Mouse (Mus musculus) v-Abl transformed pro-B cells (cell line): ENCODE data around the gene Olfr92.

Experiments used
- in situ Hi-C, 2 experiments: fragments of 400-800 bp; cut with MboI; formaldehyde crosslinking; loops; one replicate each; pipeline ENCODE4 v1.15.1; 2025; ENCODE audit not compliant: unreplicated experiment in 2 of 2

Olfr92 gene

DNA sequence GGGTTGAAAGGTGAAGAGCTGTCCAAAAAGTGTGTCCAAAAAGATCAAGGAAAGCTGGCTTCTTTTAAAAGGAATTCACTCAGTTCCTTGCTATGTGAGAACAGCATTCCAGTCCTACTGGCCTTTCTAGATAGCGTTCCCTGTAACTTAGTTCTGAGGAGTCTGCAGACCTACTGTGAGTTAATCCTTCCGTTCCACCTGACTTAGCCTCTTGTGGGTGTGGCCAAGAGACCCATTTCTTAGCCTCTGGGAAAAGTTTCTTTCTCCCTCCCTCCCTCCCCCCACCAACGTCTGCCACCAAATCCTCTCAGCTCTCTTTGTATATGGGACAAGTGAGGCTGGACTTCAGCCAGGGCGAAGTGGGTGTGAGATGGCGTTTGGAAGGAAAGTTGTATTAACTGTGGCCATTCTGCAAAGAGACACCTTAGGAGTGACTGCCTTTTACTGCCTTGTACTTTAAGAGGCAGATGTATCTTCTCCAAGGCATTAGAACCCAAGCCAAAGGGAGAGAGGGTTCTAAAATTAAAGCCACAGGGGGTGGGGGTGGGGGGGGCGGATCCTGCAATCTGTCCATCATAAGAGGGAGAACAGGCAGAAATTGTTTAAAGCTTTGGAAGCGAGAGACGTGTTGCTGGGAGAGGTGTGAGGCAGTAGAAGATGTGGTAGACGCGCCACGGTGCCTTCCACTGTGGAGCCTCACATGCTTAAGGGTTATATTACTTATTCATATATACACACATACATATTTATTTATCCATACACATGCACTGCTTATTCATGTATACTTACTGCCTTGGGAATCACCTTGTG lies 56.0 kb downstream of the Olfr92 start:
- in situ Hi-C loops: no loop called here

DNA sequence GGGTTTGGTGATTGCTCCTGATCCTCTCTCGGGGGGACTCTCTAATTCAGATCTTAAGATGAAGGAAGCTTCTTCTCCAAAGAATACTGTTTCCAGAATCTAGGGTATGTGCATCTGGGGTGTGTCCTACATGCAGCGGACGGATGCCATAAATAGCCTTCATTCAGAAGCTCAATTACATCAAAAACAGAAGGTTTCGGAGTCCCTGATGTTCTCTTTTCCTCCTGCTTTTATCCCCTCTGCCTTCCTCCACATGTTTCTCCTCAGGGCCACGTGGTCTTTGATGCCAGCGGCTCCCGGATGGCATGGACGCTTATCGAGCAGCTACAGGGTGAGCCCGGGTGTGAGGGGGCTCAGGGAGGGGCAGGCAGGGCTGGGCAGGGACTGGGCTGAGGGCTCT lies 56.8 kb downstream of the Olfr92 start:
- in situ Hi-C loops: no loop called here

DNA sequence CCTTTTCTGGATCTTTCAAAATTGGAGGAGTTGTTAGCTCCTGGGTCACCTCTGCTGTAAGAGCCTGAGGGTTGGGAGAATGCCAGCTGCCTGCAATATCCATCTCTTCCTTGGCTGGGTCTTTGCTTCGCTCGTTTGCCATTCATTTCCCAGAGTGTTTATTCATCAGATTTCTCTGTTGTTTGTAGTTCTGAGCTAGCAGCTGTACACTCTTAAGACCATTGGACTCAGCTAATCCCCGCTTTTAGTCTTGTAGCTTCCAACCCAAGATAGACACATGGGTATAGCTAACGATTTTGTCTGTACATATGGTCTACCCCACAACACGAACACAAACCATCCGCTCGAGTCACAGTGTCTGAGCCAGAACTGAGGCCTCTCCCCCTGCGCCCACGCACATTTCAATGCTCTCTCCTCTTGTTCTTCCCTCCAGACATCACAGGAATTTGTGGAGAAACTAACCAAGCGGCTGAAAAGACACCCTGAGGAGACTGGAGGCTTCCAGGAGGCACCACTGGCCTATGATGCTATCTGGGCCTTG lies 57.7 kb downstream of the Olfr92 start:
- in situ Hi-C loops: no loop called here

DNA sequence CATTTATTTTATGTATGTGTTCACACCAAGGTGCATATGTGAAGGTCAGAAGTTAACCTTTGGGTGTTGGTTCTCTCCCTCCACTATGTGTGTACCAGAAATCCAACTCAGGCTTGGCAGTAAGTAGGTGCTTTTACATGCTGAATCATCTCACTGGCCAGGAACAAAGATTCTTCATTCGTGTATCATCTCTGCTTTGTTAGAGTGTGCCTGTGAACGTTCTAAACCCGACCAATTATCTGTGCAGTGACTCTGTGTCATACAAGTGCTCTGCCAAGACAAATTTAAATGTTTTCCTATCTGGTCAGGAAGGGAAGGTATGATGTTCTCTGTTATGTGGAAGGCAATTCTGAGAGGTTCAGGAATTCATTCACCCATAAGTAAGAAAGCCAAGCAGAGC lies 58.5 kb downstream of the Olfr92 start:
- in situ Hi-C loops: no loop called here
